Mouse (Mus musculus): ENCODE data around the gene Birc5. TPM values are rescaled to one million over a fixed set of nuclear protein-coding genes. Genes with fewer than 3 reads are reported as not detected.
A peak's percentile ranks its signal among the peaks of the same experiment; 100 is the strongest.

Birc5 gene
- polyA plus RNA-seq, 1 experiment from 2014 or later = 37.9 TPM

DNA sequence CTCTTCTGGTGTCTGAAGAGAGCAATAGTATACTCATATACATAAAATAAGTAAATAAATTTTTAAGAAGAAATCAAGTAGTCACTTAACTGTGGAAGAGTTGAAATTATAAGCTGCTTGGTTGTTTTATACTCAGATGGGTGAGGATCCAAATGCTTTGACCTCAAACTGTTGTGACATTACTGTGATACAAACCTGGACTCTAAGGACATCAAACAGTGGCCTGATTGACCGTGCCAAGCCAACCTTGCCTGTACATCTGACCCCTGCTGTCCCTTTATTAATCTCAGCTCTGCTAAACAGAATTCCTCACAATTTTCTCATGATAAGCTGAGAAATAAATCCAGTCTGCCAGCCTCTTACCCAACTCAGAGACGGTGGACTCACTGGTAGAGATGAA is 3.4 kb upstream of the Birc5 start:
- no peaks in the 10 kb centered on the region for H3K9me3 ChIP-seq (ENCODE audit: control insufficient read depth, low read length)
- ATAC-seq = no peak
- no peaks in the 10 kb centered on the region for H3K36me3 ChIP-seq (ENCODE audit: control insufficient read depth, insufficient read depth, low read length)
- H3K27me3 ChIP-seq (replicated peaks; ENCODE audit: control insufficient read depth, insufficient read depth, low read length) = no peaks in the 10 kb centered on the region
- H3K27ac ChIP-seq (ENCODE audit: low read depth, low read length) = no peak overlapping the region
- no peak overlapping the region for H3K9ac ChIP-seq (ENCODE audit: low read depth, low read length)
- no peak overlapping the region for H3K4me3 ChIP-seq (ENCODE audit: low read length)
- H3K4me2 ChIP-seq (ENCODE audit: low read length) = no peak overlapping the region
- H3K4me1 ChIP-seq (ENCODE audit: control insufficient read depth, insufficient read depth, low read depth, low read length) = peaks cover 12% of the 10 kb centered on the region
- 80% methylated on average over 2 of the region's 2 CpGs for WGBS

DNA sequence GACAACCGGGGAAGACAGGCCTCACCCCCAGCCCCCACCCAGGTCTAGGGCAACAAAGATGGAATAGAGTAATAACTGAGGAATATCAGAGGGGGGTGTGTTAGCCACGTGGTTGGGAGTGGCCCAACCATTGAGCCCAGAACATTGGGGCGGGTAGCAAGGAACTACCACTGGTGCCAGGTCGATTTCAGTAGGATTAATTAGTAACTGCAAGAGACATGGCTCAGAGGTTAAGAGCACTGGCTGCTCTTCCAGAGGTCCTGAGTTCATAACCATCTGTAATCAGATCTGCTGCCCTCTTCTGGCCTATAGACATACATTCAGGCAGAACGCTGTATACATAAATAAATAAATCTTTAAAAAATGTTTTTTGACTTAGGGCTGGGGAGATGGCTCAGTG is 2.4 kb upstream of the Birc5 start:
- Histone ChIP-seq H3K4me2 (ENCODE audit: low read length) (no peak overlapping the region), H3K9me3 (ENCODE audit: control insufficient read depth, low read length) (no peaks in the 10 kb centered on the region), H3K9ac (ENCODE audit: low read depth, low read length) (no peak overlapping the region), H3K36me3 (ENCODE audit: control insufficient read depth, insufficient read depth, low read length) (no peaks in the 10 kb centered on the region), H3K27ac (ENCODE audit: low read depth, low read length) (no peak overlapping the region), H3K4me3 (ENCODE audit: low read length) (no peak overlapping the region), H3K4me1 (ENCODE audit: control insufficient read depth, insufficient read depth, low read depth, low read length) (peaks cover 12% of the 10 kb centered on the region), H3K27me3 (replicated peaks; ENCODE audit: control insufficient read depth, insufficient read depth, low read length) (no peaks in the 10 kb centered on the region)
- ATAC-seq = no peak
- WGBS = 55% methylated on average over 5 of the region's 5 CpGs

DNA sequence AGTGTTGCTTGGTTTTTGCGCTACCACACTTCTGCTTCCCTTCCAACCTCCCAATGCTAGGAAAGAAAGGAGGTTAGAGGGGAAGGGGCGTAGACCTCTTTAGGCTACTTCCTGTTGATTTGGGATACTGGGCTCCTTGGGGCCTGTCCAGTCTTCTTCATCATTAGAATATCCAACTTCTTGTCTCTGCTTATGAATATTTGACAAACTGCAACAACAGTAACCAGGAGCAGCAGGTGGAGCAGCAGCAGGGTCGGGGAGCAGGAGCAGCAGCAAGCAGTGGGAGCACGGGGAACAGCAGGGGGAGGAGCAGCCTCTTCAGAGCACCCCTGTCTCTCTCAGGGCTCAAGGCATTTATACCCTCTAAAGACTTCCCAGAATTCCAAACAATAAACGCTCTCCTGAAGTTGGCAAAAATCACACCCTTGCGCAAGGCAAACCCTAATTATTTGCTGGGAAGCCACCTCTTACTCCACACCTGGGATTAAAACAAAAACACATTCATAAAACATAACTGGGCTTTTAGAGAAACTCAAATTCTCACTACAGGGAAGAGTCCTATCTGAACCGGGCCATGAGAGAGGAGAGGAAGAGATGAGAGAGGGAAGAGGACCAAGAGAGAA is 1.3 kb upstream of the Birc5 start:
- Histone ChIP-seq H3K4me3 (ENCODE audit: low read length) (no peak overlapping the region), H3K9ac (ENCODE audit: low read depth, low read length) (peak overlapping the region; percentile 94), H3K9me3 (ENCODE audit: control insufficient read depth, low read length) (no peaks in the 10 kb centered on the region), H3K4me2 (ENCODE audit: low read length) (peak overlapping the region; percentile 95; the same call in 1 of the 2 replicates), H3K4me1 (ENCODE audit: control insufficient read depth, insufficient read depth, low read depth, low read length) (peaks cover 12% of the 10 kb centered on the region), H3K36me3 (ENCODE audit: control insufficient read depth, insufficient read depth, low read length) (no peaks in the 10 kb centered on the region), H3K27ac (ENCODE audit: low read depth, low read length) (peak overlapping the region; percentile 99; the same call in 1 of the 2 replicates), H3K27me3 (replicated peaks; ENCODE audit: control insufficient read depth, insufficient read depth, low read length) (no peaks in the 10 kb centered on the region)
- no peak for ATAC-seq
- 85% methylated on average over 7 of the region's 7 CpGs for WGBS

DNA sequence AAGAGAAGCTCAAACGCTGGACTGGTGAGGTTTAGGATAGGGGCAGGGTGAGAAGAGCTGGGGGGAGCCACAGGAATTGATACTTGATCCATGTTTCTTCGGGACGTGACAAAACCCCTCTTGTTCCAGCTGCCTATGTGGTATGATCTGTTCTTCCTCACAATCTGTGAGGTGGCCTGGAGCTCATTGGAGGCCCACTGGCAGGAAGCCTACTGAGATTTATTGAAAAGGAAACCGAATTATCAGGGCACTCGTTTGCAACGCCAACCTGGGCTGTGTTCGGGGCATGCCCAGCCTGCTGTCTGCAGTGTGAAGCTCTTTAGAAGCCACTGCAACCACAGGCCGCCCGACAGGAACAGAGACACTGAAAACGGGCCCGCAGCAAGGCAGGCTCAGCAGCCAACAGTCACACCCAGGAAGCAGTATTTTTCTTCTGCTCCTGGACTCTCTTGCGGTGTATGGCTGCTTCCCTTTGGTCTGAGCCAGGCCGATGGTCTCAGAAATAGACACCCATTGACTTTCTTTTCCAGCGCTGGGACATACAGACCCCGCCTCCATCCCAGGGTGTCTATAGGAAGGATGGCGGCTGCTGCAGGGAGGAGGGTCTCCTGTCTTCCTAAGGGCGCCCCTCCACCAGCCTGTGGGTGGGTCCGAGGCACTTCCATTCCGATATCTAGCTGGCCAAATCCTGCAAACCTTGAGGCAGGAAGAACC is 623 bp upstream of the Birc5 start:
- peaks cover 12% of the 10 kb centered on the region for H3K4me1 ChIP-seq (ENCODE audit: control insufficient read depth, insufficient read depth, low read depth, low read length)
- peak overlapping the region; percentile 95 for H3K4me2 ChIP-seq (ENCODE audit: low read length)
- no peaks in the 10 kb centered on the region for H3K27me3 ChIP-seq (replicated peaks; ENCODE audit: control insufficient read depth, insufficient read depth, low read length)
- H3K9ac ChIP-seq (ENCODE audit: low read depth, low read length) = peak overlapping the region; percentile 94
- H3K27ac ChIP-seq (ENCODE audit: low read depth, low read length) = peak overlapping the region; percentile 99
- no peaks in the 10 kb centered on the region for H3K36me3 ChIP-seq (ENCODE audit: control insufficient read depth, insufficient read depth, low read length)
- peak; percentile 91 for ATAC-seq
- no peaks in the 10 kb centered on the region for H3K9me3 ChIP-seq (ENCODE audit: control insufficient read depth, low read length)
- H3K4me3 ChIP-seq (ENCODE audit: low read length) = peak overlapping the region; percentile 73
- WGBS = 9% methylated on average over 19 of the region's 19 CpGs

DNA sequence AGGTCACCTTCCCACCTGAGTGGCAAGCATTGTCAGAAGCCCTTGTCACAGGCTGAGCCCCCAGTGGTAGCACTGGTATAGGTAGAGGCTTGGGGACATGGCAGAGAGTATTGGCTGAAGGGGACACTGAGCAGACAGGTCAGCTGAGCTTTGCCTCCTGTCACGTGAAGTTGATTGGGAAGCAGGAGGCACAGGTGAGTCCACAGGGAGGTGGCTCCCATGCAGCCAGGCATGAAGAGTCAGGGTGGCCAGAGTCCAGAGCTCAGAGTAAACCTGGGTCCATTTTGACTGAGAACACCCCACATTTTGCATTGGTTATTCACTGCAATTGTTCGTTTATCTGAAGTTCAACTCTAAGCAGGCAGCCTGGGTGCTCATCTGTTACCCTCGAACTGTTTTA is 3.8 kb downstream of the Birc5 start:
- Histone ChIP-seq H3K27me3 (replicated peaks; ENCODE audit: control insufficient read depth, insufficient read depth, low read length) (no peaks in the 10 kb centered on the region), H3K4me3 (ENCODE audit: low read length) (no peak overlapping the region), H3K9me3 (ENCODE audit: control insufficient read depth, low read length) (no peaks in the 10 kb centered on the region), H3K4me2 (ENCODE audit: low read length) (no peak overlapping the region), H3K4me1 (ENCODE audit: control insufficient read depth, insufficient read depth, low read depth, low read length) (peaks cover 12% of the 10 kb centered on the region), H3K36me3 (ENCODE audit: control insufficient read depth, insufficient read depth, low read length) (no peaks in the 10 kb centered on the region), H3K27ac (ENCODE audit: low read depth, low read length) (no peak overlapping the region), H3K9ac (ENCODE audit: low read depth, low read length) (no peak overlapping the region)
- ATAC-seq = no peak
- 91% methylated on average over 3 of the region's 3 CpGs for WGBS

DNA sequence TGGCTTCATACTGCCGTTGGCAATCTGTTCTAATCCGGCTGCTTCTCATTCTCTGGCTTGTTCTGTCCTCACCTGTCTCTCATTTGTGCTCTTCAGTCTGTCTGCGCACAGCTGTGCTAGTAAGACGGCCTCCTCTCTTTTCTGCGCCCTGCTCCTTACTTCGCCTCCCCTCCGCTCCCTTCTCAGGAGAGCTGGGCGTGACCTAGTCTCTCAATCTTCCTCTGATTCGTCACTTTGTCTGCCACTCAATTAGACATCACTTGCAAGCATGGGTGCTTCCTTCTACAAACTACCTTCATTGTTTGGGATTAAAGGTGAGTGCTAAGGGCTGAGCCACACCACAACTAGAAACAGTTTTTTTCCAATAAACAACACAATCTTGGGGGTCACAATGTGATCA is 5.2 kb downstream of the Birc5 start:
- peaks cover 5% of the 10 kb centered on the region for H3K4me1 ChIP-seq (ENCODE audit: control insufficient read depth, insufficient read depth, low read depth, low read length)
- H3K9ac ChIP-seq (ENCODE audit: low read depth, low read length) = no peak overlapping the region
- no peak overlapping the region for H3K4me3 ChIP-seq (ENCODE audit: low read length)
- WGBS = 94% methylated on average over 9 of the region's 9 CpGs
- no peak for ATAC-seq
- H3K9me3 ChIP-seq (ENCODE audit: control insufficient read depth, low read length) = no peaks in the 10 kb centered on the region
- H3K27ac ChIP-seq (ENCODE audit: low read depth, low read length) = no peak overlapping the region
- no peaks in the 10 kb centered on the region for H3K36me3 ChIP-seq (ENCODE audit: control insufficient read depth, insufficient read depth, low read length)
- no peak overlapping the region for H3K4me2 ChIP-seq (ENCODE audit: low read length)
- no peaks in the 10 kb centered on the region for H3K27me3 ChIP-seq (replicated peaks; ENCODE audit: control insufficient read depth, insufficient read depth, low read length)

DNA sequence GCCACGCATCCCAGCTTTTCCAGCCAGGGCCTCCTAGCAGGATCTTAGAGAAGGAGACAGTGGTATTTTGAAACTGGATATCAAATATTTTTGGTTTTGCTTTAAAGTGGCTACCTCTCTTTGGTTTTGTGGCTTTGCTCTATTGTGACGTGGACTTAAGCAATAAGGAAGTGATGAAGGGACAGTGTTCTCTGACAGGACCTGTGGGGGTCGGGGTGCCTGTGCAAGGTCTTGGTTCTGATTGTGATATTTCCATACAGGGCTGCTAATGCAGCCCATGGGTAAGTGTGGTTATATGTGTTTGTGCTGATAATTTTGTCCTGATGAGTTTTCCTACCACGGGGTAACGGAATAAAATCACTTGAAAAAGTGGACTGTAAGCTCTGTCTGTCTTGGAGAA is 6.3 kb downstream of the Birc5 start:
- Histone ChIP-seq H3K4me1 (ENCODE audit: control insufficient read depth, insufficient read depth, low read depth, low read length) (no peaks in the 10 kb centered on the region), H3K4me2 (ENCODE audit: low read length) (no peak overlapping the region), H3K36me3 (ENCODE audit: control insufficient read depth, insufficient read depth, low read length) (no peaks in the 10 kb centered on the region), H3K9ac (ENCODE audit: low read depth, low read length) (no peak overlapping the region), H3K9me3 (ENCODE audit: control insufficient read depth, low read length) (no peaks in the 10 kb centered on the region), H3K4me3 (ENCODE audit: low read length) (no peak overlapping the region), H3K27me3 (replicated peaks; ENCODE audit: control insufficient read depth, insufficient read depth, low read length) (peaks cover 1% of the 10 kb centered on the region; the same call in 1 of the 2 replicates), H3K27ac (ENCODE audit: low read depth, low read length) (no peak overlapping the region)
- WGBS = 93% methylated on average over 5 of the region's 5 CpGs
- no peak for ATAC-seq

DNA sequence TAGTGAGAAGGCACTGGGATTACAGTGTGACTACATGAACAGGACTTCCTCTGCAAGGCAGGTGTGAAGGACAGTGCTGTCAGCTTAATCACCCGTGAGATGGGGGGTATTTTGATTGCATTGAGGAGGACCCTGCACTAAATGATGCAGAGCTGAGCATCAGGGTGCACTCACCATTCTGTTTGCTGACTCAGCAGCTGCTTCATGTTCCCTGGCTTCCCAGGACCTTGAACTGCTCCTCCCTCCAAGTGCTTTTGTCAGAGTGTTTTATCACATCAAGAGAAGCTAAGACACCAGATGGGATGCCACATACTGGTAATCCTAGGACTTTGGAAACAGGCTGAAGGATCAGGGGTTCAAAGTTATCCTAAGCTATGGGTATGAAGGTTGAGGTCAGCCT is 6.9 kb downstream of the Birc5 start:
- Histone ChIP-seq H3K4me2 (ENCODE audit: low read length) (no peak overlapping the region), H3K4me1 (ENCODE audit: control insufficient read depth, insufficient read depth, low read depth, low read length) (0 out of 2 replicates have a peak, but pooled peaks cover 2% of the 10 kb centered on the region), H3K27ac (ENCODE audit: low read depth, low read length) (no peak overlapping the region), H3K36me3 (ENCODE audit: control insufficient read depth, insufficient read depth, low read length) (no peaks in the 10 kb centered on the region), H3K27me3 (replicated peaks; ENCODE audit: control insufficient read depth, insufficient read depth, low read length) (peaks cover 7% of the 10 kb centered on the region; the same call in 1 of the 2 replicates), H3K9ac (ENCODE audit: low read depth, low read length) (no peak overlapping the region), H3K9me3 (ENCODE audit: control insufficient read depth, low read length) (no peaks in the 10 kb centered on the region), H3K4me3 (ENCODE audit: low read length) (no peak overlapping the region)
- no peak for ATAC-seq
- 95% methylated on average over 1 of the region's 1 CpGs for WGBS

DNA sequence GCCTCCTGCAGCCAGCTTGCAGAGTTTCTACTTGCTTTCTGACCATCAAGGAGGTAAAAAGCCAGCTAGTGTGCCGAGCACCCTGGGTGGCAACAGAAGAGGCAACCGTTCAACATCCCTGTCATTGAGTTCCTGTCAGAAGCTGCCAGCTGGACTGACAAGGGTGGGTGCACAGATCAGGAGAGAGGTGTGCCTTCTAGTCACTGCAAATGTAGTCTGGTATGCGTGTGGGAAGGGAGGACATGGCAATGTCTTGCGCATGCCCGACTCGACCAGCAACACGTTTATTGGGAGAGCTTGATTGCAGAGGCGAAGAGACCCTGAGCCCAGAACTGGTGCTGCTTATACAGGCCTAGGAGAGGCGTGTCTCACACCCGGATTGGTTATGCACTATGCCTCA is 8.4 kb downstream of the Birc5 start:
- Histone ChIP-seq H3K27ac (ENCODE audit: low read depth, low read length) (no peak overlapping the region), H3K27me3 (replicated peaks; ENCODE audit: control insufficient read depth, insufficient read depth, low read length) (peaks cover 10% of the 10 kb centered on the region; the same call in 1 of the 2 replicates), H3K36me3 (ENCODE audit: control insufficient read depth, insufficient read depth, low read length) (no peaks in the 10 kb centered on the region), H3K4me2 (ENCODE audit: low read length) (no peak overlapping the region), H3K9ac (ENCODE audit: low read depth, low read length) (no peak overlapping the region), H3K4me1 (ENCODE audit: control insufficient read depth, insufficient read depth, low read depth, low read length) (0 out of 2 replicates have a peak, but pooled peaks cover 2% of the 10 kb centered on the region), H3K9me3 (ENCODE audit: control insufficient read depth, low read length) (no peaks in the 10 kb centered on the region), H3K4me3 (ENCODE audit: low read length) (no peak overlapping the region)
- 94% methylated on average over 8 of the region's 10 CpGs for WGBS
- no peak for ATAC-seq
